Mouse (Mus musculus): ENCODE measurements around the gene Ccdc137.

GRCm38 (mm10) chr11:120418592-120418991 is 39.3 kb upstream of the Ccdc137 start:
- no peak for TF ChIP-seq POLR2A (IDR thresholded peaks at IDR 0.05; ENCODE audit: low read depth, low read length)
- TF ChIP-seq CTCF (conservative IDR thresholded peaks at IDR 0.05; ENCODE audit: insufficient read depth, insufficient read length, low read depth, low read length), result no peak
